Mouse (Mus musculus) layer of hippocampus, postnatal 14 days (tissue): ENCODE results near the gene Hmga2. TPM values are rescaled to one million over a fixed set of nuclear protein-coding genes. Genes with fewer than 3 reads are reported as not detected.
A peak's percentile ranks its signal among the peaks of the same experiment; 100 is the strongest.

ENCODE experiments used
- DNase-seq, 2 experiments: peaks; one replicate each; pipeline ENCODE4 v3.0.0; 2021 to 2022; ENCODE audit warnings: low spot score in 2 of 2, mixed read lengths in 1 of 2
- total RNA-seq, 2 experiments: library from RNA; stranded (reverse); gene quantifications; 2 replicates each; pipeline ENCODE4 v1.2.3; 2021

Hmga2 gene
- total RNA-seq, 2 experiments from 2014 or later: 0.10 to 0.12 TPM

- DNase-seq: no peak
Measured at GRCm38 (mm10) chr10:120426086-120426610, 50.1 kb downstream of the Hmga2 start.

GRCm38 (mm10) chr10:120424015-120424414, 52.3 kb downstream of the Hmga2 start:
- DNase-seq: no peak

- DNase-seq: no peak
Measured at GRCm38 (mm10) chr10:120423256-120423655, 53.0 kb downstream of the Hmga2 start.

- no peak for DNase-seq
Measured at GRCm38 (mm10) chr10:120422820-120423219, 53.4 kb downstream of the Hmga2 start.

- DNase-seq: peak; percentile 43 to 72
Measured at GRCm38 (mm10) chr10:120422050-120422449, 54.2 kb downstream of the Hmga2 start.

GRCm38 (mm10) chr10:120420971-120421629, 55.2 kb downstream of the Hmga2 start:
- DNase-seq: no peak

DNA sequence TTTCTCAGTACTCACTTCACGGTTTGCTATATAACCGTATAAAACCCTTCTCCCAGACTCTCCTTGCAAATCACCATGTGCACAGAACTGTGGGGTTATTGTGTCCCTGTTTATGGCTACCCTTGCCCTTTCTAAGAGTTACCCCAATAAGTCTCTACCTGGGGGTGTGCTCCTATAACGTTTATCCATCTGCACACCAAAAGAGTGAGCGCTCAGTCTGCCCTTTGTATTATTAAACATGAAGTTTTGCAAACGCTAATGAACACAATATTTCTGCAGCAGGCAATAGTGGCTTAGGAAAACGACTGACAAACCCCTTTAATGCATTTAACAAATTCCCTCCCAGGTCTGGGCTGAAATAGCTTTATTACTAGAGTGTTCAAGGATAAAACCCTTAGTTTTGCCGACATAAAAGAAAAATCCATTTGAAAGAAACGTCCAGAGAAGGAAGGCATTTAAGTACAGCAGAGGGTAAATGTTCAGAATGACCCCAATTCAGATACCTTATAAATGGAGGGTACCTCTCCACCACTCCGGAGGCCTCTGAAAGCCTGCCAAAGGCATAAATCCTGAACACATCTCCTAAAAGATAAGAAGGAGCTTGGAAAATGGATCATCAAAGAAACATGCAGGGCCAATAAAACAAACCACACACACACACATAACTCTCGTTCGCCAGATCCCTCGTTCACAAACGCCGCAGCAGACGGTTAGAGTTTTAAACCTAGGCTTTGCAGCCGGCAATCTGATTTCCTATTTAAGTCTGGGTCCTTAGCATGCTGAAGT, 57.3 kb downstream of the Hmga2 start:
- DNase-seq: no peak

- no peak for DNase-seq
Measured at GRCm38 (mm10) chr10:120418211-120418610, 58.1 kb downstream of the Hmga2 start.

DNA sequence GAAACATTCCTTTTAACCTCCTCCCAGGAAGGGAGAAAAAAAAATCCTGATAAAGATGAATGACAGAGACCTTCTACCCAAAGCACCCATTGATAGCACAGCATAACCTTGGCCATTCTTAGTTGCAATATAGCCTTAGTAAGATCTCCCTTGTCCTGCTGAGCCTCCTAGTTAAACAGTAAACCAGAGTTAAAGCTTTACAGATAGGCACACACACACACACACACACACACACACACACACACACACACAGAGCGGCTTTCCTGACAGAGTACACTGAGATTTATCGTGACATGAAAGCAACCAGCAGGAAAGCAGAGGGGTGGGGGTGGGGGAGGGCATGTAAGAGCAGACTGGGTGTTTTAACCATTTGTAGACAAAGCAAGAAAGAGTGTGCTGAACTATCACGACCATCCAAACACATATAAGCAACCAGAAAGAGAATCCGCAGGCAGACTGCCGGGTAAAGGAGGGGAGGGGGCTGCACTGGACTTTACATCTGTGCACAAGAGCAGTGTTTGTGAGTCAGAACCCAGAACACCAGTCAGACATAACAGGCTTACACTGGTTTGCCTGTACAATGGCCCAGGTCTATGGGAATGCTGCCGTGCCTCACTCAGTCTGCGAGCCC, 58.7 kb downstream of the Hmga2 start:
- DNase-seq: no peak

GRCm38 (mm10) chr10:120417116-120417487, 59.2 kb downstream of the Hmga2 start:
- no peak for DNase-seq

DNA sequence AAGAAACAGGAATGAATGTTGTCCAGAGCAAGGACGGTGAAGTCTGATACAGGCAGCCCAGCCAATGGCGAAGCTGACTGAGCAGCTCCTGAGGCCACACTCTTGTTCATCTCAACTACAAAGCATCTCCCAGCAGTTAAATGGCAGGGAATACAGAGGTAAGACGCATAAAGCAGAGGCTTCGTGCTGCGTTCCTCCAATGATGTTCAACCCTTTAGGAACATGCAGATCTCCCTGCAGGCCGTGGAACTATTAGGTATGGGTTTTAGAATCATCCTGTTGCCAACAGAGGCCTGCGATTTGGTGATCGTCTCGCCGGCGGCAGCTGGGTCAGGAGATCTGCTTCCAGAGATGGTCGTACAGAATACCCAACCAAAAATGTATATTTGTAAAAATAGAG, 59.6 kb downstream of the Hmga2 start:
- no peak for DNase-seq

DNA sequence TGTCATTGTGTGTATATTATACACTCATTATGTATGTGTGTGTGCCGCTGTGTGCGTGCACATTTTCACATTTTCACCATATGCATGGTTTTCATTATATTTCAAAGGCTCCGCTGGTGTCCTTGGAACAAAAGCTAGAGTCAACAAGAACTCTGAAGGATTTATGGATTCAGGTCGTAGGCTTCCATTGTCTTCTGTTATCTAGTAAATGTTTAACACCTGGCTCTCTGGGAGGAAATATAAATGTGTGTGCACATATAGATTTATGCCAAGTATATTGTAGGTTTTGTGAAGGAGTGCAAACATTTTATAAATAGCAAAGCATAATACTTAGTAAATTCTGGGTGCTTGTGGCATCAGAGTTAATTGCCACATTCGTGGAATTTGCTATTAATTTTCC, 64.1 kb downstream of the Hmga2 start:
- DNase-seq: no peak

DNA sequence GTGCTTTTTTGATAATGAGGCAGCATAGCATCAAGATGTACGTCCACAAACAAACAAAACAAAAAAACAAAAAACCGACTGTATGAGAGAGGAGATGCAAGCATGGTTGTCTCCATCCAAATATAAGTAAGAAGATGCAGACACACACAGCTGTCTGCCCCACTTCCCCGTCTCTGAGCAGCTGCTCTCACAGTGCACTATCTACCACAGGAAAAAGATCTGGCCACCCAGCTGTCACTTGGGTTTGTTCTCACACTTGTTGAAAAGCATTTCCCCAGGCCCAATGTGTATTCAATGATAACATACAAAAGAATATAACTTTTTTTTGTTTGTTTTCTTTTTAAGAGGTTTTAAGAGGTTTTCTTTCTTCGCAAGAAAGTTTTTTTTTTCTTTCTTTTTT, 65.3 kb downstream of the Hmga2 start:
- no peak for DNase-seq

DNA sequence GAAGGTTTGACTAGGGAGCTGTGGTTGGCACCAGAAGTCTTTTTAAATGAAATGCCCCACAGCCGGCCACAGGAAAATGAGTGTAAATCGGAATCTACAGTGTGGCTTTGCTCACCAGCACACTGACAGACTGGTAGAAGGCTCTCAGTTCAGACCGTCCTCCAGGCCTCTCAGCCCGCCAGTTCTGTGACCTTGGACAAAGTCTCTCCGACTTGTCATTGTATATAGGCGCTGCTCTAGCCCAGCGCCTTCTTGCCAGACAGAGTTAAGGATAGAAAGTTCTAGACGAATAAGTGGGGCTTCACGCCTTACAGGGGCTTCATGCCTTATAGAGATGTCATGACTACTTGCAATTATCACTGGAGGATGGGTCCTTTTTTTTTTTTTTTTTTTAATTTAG, 67.1 kb downstream of the Hmga2 start:
- no peak for DNase-seq

GRCm38 (mm10) chr10:120407230-120407629, 69.0 kb downstream of the Hmga2 start:
- DNase-seq: no peak

- no peak for DNase-seq
Measured at GRCm38 (mm10) chr10:120406038-120406437, 70.2 kb downstream of the Hmga2 start.

DNA sequence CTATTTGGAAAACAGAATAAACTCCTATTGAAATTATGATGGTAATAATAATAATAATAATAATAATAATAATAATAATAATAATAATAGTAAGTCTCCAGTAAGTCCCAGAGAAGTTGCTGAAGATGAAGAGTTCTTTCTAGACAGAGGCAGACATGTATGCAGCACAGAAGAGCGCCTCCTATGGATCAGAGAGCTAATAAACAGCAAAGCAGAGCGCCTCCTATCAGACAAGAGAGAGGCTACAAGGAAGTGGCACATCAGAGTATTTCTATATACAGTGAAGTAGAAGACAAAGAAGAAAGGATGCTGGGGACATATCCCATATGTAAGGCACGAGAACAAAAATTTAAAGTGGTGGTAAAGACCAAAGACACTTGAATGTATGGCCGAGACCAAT, 70.9 kb downstream of the Hmga2 start:
- DNase-seq: no peak

DNA sequence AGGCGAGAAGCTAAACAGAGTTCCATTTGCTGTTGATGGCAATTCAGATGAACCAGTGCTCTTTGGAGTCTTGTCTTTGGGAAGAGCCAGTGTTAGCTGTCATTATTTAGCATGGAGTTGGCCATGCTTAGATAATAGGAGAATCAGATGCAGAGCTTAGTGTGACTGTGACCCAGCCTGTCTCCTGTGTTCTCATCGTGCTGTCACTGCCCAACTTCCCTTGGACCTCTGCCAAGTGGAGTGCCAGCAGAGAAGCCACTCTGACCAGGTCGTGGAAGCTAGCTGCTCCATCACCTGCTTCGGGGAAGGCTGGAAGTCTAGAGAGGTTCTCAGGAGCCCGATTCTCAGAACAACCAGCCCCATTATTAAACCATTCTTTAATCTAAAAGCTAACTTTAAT, 73.3 kb downstream of the Hmga2 start:
- no peak for DNase-seq

GRCm38 (mm10) chr10:120401787-120402186, 74.5 kb downstream of the Hmga2 start:
- no peak for DNase-seq

GRCm38 (mm10) chr10:120399846-120400510, 76.3 kb downstream of the Hmga2 start:
- DNase-seq: no peak

DNA sequence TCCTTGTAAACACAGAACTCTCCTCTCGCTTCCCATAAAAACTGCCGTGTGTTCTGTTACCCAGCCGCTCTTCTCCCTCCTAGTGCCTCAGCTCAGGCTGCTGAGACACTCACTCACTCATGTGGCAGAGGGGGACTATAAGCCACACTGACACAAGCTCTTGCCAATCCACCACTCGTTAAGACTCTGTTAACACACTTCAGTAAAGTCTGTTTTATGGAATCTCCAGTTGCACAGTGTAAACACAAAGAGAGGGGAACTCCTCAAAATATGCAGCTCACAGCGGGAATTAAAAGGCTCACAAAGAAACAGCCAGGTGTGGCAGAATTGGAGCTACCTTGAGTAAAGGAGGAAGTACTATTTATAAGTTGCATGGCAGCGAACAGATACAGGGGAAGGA, 77.5 kb downstream of the Hmga2 start:
- DNase-seq: no peak

GRCm38 (mm10) chr10:120397211-120397631, 79.0 kb downstream of the Hmga2 start:
- no peak for DNase-seq
